Mouse (Mus musculus) MN1 (cell line): ENCODE results near the gene Cdv3.
A peak's percentile ranks its signal among the peaks of the same experiment; 100 is the strongest.

Experiments used
- DNase-seq: peaks from one replicate; pipeline ENCODE4 v3.0.0-alpha.2; 2016; ENCODE audit warnings: low spot score

Cdv3 gene

DNA sequence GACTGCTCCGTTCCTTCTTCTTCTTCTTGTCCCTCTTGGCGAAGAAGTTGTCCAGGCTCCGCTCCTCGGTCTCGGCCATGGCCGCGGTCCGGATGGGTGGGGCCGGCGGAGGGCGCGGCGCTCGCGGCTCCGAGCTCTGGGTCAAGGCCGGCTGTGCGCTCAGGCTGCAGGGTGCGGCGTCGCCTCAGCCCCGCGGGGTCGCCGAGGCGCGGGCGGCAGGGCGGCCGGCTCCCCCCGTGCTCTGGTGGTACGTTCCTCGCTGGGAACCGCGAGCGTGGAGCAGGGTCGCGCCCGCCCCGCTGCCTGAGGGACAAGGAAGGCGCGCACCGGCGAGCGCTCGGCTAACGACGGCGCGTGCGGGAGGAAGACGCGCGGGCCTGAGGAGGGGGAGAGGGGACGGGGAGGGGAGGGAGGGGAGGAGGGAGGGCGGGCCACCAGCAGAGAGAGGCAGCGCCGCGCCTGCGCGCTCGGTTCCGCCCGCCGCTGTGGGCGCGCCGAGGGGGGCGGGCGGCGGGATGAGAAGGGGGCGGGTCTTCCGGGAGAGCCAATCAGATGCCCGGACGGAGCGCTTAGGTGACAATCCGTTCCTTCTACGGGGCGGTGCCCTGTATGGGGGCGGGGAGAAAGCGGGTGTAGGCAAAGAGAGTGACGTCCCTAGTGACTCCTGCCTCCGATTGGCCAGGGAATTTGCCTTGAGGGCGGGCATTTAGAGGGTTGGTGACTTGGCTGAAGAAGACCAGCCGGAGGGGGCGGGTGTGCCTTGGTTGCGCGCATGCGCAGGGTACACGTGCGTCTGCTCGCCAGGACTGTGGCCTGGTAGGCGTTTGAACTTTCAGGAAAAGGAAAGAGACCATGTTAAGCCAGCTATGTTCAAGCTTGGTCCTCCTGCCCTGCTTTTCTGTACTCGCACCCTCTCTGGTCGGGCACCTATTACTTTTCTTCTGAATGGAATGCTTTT, at the start of gene Cdv3:
Cdv3 (minus strand) TSS at position 551 of the 958 bp plus-strand sequence.
- peak; percentile 99 for DNase-seq

GRCm38 (mm10) chr9:103413457-103413856, 47.8 kb upstream of the Cdv3 start:
- DNase-seq = no peak

- no peak for DNase-seq
Measured at GRCm38 (mm10) chr9:103409119-103409518, 43.5 kb upstream of the Cdv3 start.

DNA sequence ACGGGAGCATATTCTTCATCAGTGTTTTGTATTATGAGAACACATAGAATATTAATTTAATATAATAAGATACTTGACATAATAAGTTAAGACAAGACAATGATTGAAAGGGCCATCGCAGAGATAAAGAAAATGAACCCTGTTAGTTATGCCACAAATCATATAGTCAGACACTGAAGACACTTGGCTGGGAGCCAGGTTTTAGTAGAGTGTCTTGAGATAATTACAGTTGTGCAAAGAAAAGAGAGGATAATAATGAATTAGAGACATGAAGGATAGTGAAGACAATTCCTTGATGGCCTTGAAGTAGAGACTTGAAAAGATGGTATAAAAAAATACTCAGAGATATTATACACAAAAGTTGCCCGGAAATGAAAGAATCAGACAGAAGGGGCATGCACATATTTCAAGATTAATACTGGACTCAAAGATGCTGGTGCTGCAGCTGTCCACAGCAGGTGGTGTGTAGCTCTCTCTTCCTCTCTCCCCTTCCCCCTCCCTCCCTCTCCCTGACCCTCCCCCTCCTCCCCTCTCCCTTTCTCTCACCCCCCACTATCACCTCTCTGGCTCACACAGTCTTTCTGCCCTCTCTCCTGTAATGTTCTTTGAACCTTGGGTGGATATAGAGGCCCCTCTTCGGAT, 42.6 kb upstream of the Cdv3 start:
- peak; percentile 55 for DNase-seq

DNA sequence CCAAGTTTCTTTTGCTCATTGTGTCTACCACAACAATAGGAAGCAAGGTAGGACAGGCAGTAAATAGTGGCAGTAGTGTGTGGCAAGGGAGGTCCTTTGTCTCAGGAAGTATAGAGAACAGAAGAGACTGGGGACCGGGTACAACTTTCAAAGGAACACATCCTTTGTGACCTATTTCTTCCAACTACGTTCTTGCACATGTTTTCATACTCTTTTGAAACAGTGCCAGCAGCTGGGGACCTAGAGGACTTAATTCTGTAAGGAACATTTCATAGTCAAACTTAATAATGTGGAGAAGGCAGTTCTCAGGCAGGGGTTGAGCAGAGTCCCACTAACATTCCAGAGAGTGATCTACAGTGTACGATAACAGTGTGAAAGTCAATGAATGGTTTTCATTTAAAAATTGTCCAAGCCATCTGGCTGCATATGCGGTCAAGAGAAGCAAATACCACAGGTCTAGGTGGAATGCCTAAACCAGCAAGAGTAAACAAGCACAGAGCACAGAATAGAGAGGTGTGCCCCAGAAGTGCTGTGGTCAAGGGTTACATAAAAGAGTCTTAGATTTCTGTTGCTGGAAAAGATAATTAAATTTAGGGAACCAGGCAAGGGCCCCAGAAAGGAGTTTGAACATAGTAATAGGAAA, 37.8 kb upstream of the Cdv3 start:
- DNase-seq = no peak

DNA sequence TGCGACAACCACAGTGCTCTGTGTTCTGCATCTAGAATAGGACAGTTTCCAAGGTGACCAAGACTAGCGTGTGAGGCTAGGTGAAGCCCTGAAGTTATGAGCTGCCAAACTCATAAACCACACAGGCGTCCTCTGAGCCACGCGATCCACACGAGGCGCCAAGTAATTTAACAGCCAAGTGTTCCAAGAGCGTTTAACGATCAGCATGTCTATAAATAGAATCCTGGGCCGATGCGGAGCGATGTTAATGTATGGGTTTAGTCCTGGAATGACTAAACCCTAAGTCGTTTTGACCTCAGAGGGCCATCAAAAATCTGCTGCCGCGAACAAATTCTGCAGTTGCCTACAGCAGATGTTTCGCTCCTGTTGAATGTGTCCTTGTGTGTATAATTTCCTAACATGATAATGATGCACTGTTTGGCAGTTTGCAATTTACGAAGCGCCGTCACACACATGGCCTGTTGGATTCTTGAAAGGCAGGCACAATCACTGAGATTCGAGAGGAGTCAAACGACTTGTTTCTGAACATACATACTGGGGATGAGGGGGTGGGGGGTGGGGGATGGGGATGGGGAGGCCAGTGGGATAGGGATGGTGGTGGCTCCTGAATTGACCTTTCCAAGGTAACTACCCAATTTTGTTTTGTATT, 33.0 kb upstream of the Cdv3 start:
- DNase-seq = no peak

- DNase-seq = no peak
Measured at GRCm38 (mm10) chr9:103393256-103393655, 27.6 kb upstream of the Cdv3 start.

DNA sequence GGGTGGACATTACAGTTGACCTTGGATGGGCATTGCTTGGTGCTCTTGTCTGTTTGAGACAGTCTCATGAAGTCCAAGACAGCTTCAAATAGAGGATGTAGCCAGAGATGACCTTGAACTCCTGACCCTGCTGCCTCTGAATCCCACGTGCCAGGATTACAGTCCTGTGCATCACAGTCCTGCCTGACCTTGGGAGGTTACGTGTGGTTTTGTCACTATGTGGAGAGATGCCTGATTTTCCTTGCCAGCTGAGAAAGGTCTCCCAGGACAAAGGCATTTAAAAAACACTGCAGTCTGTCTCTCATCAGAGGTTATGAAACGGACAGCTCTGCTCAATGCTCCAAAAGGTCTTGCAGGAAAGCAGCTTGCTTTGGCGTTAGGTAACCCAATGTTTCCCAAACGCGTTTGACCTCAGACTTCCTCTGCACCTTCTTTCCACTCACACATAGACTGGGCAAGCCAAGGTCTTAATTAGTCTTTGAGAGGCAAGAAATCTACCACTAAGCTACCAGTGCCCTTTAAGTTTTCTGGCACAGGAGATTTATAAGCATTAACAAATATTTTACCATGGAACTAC, 26.2 kb upstream of the Cdv3 start:
- DNase-seq = no peak

- no peak for DNase-seq
Measured at GRCm38 (mm10) chr9:103389261-103389660, 23.6 kb upstream of the Cdv3 start.

GRCm38 (mm10) chr9:103387011-103387653, 21.5 kb upstream of the Cdv3 start:
- no peak for DNase-seq

DNA sequence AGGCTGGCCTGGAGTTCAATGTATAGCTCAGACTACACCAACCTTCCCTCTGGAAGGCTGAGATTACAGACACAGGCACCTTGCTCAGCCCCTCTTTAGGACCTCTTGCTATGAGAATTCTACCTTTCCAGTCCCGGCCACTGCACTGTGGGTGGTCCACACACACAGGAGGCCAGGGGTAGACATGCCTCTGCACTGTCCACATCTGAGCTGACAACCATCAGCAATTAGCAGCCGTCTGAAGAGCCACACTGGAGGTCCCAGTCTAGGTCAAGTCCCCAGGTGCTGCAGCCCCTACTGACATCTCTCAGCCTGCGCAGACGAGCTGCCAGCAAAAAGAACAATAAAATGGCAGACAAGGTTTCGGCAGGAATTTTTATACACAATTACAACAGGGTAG, 20.9 kb upstream of the Cdv3 start:
- no peak for DNase-seq

DNA sequence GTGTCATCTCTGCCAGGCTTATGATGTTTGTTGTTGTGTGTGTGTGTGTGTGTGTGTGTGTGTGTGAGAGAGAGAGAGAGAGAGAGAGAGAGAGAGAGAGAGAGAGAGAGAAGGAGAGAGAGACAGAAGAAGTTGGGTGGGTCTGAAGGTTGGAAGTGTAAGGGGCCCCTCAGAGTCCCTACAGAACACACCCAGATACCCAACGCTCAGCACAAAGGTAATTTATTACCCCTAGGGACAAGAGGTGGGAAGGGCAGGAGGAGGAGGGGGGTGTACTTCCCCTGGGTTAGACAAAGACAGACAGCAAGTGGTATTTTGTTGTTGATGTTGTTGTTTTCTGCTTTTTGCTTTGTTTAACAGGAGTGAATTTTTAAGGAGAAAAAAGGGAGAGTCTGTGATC, 20.0 kb upstream of the Cdv3 start:
- no peak for DNase-seq

GRCm38 (mm10) chr9:103384141-103384796, 18.6 kb upstream of the Cdv3 start:
- no peak for DNase-seq

DNA sequence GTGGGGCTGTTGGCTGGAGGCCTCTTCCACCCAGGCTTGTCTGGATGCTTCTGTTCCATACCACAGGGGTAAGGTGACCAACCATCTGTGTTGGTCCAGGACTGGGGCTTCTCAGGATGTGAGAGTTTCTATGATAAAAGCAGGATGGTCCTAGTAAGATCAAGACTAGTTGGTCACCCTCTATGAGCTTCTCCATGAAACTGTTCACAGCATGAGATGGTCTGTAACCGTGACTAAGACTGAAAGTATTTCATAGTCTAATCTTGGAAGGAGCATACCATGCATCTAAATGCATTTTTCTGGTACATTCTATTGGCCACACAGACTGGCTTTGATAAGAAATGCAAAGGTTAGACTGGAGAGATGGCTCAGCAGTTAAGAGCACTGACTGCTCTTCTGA, 17.9 kb upstream of the Cdv3 start:
- DNase-seq = no peak

DNA sequence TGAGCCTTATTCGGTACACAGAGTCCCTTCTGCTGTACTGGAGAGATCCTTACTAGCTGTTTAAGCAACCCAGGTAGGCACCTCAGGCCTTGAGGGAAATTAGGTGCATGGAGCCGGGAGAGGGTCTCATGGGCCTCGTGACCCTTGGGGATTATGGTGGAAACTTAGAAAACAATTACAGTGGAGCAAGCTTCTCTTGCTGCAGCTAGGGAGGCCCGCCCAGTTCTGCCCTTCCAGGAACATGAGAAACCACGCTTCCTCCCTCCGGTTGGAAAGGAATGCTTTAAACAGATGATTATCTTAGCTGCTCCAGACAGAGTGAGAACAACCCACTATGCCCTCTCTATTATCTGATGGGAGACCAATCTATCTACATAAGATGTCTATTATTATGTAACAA, 17.3 kb upstream of the Cdv3 start:
- DNase-seq = no peak

GRCm38 (mm10) chr9:103380566-103380965, 14.9 kb upstream of the Cdv3 start:
- no peak for DNase-seq

- peak; percentile 26 for DNase-seq
Measured at GRCm38 (mm10) chr9:103379199-103379598, 13.6 kb upstream of the Cdv3 start.

GRCm38 (mm10) chr9:103378686-103379085, 13.0 kb upstream of the Cdv3 start:
- peak; percentile 16 for DNase-seq

DNA sequence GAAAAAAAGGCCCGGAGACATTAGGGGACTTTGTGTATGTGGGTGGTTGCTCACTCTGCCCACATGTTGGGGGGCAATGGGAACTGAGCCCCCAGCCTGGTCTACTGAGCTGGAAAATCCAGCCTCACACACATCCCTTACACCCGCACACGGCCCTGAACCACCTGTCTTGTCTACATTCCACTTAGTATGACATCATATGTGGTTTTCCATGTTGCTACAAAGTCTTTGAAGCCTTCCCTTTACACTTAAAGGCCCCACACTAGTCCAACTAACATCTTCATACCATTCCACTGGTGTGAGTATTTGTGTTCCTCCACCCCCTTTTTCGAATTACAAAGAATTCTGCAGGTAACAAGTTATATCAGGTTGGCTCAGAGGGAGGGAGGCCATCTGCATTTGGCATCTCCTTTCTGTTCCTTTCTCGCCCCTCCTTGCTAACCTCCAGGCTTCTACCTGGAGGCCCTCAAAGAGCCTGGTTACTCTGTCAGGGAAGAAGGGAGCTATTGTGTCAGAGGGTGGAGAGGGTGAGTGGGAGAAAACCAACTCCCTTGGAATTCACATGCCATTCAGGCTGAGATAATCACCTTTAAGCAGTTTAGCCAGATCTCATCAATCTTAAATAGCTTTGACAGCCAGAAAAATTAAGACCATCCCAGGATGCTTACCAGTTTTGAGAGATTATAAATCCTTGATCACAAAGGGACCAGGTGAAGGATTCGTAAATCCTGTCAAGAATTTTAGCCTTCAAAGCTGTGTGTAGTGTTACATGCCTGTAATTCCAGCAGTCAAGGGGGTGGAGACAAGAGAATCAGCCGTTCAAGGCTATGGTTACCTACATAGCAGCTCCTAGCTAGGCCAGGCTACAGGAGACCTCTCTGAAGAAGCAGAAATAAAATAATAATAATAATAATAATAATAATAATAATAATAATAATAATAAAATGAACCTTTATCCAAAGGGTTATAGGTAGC, 11.0 kb upstream of the Cdv3 start:
- DNase-seq = no peak
